Mouse (Mus musculus): Measurements from ENCODE around the gene Abca1. TPM values are rescaled to one million over a fixed set of nuclear protein-coding genes. Genes with fewer than 3 reads are reported as not detected.

Abca1 gene
- polyA plus RNA-seq, 1 experiment from 2014 or later, result 6.1 TPM

DNA sequence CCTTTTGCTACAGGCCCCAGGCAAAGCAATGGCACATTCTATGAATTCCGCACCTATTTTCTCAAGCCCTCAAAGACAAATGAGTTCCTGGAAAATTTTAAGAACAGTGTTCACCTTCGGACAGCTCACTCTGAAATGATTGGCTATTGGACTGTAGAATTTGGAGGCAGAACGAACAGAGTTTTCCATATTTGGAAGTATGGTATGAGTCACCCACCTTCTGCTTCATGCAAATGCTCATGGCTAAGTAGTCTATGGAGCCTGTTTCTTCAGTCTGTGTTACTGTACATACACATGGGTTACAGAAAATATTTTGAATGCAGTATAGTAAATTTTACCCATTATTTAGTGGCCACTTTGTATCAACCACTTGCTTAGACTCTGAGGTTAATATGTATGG, 144.7 kb downstream of the Abca1 start:
- ATAC-seq, result no peak
- Histone ChIP-seq H3K27ac (no peak overlapping the region), H3K9me3 (replicated peaks) (peaks cover 12% of the 10 kb centered on the region), H3K4me1 (no peaks in the 10 kb centered on the region), H3K4me2 (no peak overlapping the region), H3K9ac (no peak overlapping the region), H3K27me3 (no peaks in the 10 kb centered on the region), H3K36me3 (ENCODE audit: poor library complexity, severe bottlenecking) (peaks cover 48% of the 10 kb centered on the region), H3K4me3 (no peak overlapping the region)
- 97% methylated on average over 3 of the region's 3 CpGs for WGBS

DNA sequence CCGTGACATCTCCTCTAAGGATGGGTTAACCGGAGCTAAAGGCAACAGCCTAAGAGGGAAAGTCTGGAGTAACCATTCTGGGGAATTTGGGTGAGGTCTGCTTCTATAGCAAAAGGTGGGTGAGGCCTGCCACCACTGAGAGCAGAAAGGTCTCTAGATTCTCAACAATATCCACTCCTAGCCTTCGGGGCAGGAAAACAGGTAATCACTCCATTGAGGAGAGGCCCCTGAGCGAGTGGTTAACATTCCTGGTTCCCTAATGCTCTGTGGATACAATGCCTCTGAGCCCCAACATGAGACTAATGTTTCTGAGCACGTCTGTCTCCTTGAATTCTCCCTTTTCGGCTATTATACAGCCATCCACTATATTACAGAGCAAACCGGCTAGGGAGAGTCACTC, 145.3 kb downstream of the Abca1 start:
- H3K27me3 ChIP-seq, result no peaks in the 10 kb centered on the region
- WGBS, result 93% methylated on average over 7 of the region's 7 CpGs
- peaks cover 12% of the 10 kb centered on the region for H3K9me3 ChIP-seq (replicated peaks)
- H3K36me3 ChIP-seq (ENCODE audit: poor library complexity, severe bottlenecking), result peaks cover 42% of the 10 kb centered on the region
- H3K27ac ChIP-seq, result no peak overlapping the region
- H3K4me2 ChIP-seq, result no peak overlapping the region
- H3K4me3 ChIP-seq, result no peak overlapping the region
- no peak for ATAC-seq
- H3K4me1 ChIP-seq, result no peaks in the 10 kb centered on the region
- H3K9ac ChIP-seq, result no peak overlapping the region

DNA sequence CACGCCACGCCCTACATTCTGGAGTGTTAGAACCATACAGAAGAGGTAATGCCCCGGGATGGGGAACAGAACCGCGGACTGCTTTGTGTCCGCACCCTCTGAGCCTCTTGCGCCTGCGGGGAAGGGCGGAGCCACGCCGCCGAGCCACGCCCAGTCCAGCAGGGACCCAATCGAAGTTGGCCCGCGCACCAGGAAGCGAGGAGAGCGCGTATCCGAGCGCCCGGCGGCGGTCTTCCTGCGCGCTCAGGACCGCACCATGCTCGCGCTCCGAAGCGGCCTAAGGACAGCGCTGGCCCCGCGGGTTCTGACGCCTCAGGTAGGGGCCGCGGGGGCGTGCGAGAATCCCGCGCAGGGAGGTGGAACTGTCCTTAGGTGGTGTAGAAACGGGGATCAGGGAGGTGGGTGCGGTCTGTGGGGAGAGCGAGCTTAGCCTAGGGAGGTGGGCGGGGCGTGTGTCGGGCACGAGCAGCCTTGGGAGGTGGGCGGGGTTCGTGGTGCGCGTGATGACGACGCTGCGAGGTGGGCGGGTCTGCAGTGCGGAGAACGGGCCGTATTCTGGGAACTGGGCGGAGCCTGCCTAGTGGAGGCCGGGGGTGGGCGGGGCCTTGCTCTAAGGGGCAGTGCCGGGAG, 147.8 kb downstream of the Abca1 start, which contains the start of gene Nipsnap3b:
Nipsnap3b (plus strand) TSS at position 149 of the 630 bp plus-strand sequence.
- H3K4me3 ChIP-seq, result peak within 1 kb of the TSS; percentile 73
- H3K9me3 ChIP-seq (replicated peaks), result peaks cover 9% of the 10 kb centered on the region
- peak within 1 kb of the TSS; percentile 78 for H3K27ac ChIP-seq
- H3K36me3 ChIP-seq (ENCODE audit: poor library complexity, severe bottlenecking), result peaks cover 23% of the 10 kb centered on the region
- WGBS, result under 1% methylated on average over 62 of the region's 63 CpGs
- ATAC-seq, result peak; percentile 96
- H3K27me3 ChIP-seq, result no peaks in the 10 kb centered on the region
- peak within 1 kb of the TSS; percentile 72 for H3K9ac ChIP-seq
- H3K4me2 ChIP-seq, result peak within 1 kb of the TSS; percentile 64
- no peaks in the 10 kb centered on the region for H3K4me1 ChIP-seq

DNA sequence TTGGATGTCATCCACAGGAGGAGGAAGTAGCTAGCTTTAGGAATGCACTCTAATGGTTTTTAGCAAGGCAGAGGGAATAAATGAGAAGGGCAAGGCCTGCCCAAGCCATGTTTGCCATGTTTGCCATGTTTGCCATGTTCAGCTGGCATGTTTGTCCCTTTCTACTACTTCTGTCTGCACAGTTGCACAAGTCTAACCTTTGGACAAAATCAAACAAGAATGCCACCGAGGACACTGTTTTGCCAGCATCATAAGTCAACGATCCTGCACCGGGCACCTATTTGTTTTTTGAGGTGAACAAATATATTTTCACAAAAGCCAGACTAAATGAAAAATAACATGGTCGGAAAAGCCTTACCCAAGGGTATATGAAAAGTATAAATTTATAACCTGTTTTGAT, 149.8 kb downstream of the Abca1 start:
- 95% methylated on average over 4 of the region's 4 CpGs for WGBS
- Histone ChIP-seq H3K4me1 (no peaks in the 10 kb centered on the region), H3K9ac (no peak overlapping the region), H3K27me3 (no peaks in the 10 kb centered on the region), H3K4me2 (no peak overlapping the region), H3K27ac (no peak overlapping the region), H3K36me3 (ENCODE audit: poor library complexity, severe bottlenecking) (peaks cover 7% of the 10 kb centered on the region), H3K9me3 (replicated peaks) (no peaks in the 10 kb centered on the region), H3K4me3 (no peak overlapping the region)
- no peak for ATAC-seq

DNA sequence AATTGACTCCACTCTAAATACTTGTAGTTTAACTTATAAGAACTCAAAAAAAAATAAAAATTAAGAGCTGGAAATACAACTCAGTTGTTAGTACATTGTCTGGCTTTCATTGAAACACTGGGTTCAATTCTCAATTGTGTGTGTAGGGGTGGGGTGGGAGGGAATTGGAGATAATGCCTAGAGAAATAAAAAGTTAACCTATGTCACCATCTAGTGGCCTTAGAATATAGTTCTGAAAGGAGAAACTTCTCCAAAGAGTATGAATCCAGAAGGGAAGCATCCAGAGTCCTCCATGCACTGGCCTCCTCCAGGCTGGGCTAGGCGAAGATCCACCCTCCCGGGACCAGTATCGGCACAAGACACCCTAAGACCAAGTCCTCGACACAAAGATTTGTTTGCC, 150.5 kb downstream of the Abca1 start:
- no peaks in the 10 kb centered on the region for H3K27me3 ChIP-seq
- no peaks in the 10 kb centered on the region for H3K4me1 ChIP-seq
- no peak overlapping the region for H3K9ac ChIP-seq
- no peak overlapping the region for H3K4me3 ChIP-seq
- no peak overlapping the region for H3K27ac ChIP-seq
- H3K9me3 ChIP-seq (replicated peaks), result no peaks in the 10 kb centered on the region
- no peak overlapping the region for H3K4me2 ChIP-seq
- 0 out of 2 replicates have a peak, but pooled peaks cover 2% of the 10 kb centered on the region for H3K36me3 ChIP-seq (ENCODE audit: poor library complexity, severe bottlenecking)
- WGBS, result 77% methylated on average over 4 of the region's 4 CpGs
- no peak for ATAC-seq

DNA sequence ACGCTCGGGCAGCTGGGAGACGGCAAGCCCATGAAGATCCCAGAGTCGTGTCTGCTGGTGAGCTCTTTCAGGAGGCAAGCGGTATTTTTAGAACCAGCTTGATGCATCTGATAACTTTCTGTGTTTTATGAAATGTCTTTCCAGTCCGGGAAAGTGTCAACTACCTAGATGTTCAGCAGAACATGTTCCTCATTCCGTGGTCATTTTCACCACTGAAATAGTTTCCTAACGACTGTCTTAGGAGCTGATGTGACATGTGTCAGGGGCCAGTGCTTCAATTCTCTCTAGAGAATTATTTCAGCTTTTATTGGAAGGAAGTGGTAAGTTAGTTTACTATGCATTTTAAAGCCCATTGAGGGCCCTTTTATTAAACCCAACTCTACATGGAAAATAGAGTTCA, 159.5 kb downstream of the Abca1 start:
- no peaks in the 10 kb centered on the region for H3K9me3 ChIP-seq (replicated peaks)
- H3K36me3 ChIP-seq (ENCODE audit: poor library complexity, severe bottlenecking), result no peaks in the 10 kb centered on the region
- H3K9ac ChIP-seq, result no peak overlapping the region
- no peak overlapping the region for H3K27ac ChIP-seq
- H3K27me3 ChIP-seq, result no peaks in the 10 kb centered on the region
- no peak overlapping the region for H3K4me3 ChIP-seq
- no peaks in the 10 kb centered on the region for H3K4me1 ChIP-seq
- 86% methylated on average over 8 of the region's 8 CpGs for WGBS
- ATAC-seq, result no peak
- H3K4me2 ChIP-seq, result no peak overlapping the region

DNA sequence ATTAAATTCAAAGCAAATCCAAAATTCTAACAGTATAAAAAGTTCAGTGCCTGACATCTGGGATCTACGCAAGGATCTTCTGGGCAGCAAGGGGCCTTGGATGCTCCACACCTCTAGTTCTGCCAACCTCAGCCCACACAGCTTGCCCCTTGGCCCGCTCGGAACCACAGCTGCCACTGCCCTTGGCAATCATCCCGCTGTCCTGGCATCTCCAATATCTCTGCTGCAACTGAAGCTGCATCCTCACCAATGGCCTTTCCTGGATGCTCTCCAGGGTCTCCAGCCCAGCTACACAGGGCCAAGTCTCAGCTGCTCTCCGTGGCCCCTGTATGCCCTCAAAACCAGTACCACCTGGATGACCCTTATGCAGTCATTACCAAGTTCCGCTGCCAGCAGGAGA, 160.2 kb downstream of the Abca1 start:
- WGBS, result 94% methylated on average over 6 of the region's 6 CpGs
- Histone ChIP-seq H3K4me2 (no peak overlapping the region), H3K9me3 (replicated peaks) (no peaks in the 10 kb centered on the region), H3K9ac (no peak overlapping the region), H3K27me3 (no peaks in the 10 kb centered on the region), H3K27ac (no peak overlapping the region), H3K4me1 (no peaks in the 10 kb centered on the region), H3K4me3 (no peak overlapping the region), H3K36me3 (ENCODE audit: poor library complexity, severe bottlenecking) (no peaks in the 10 kb centered on the region)
- ATAC-seq, result no peak

DNA sequence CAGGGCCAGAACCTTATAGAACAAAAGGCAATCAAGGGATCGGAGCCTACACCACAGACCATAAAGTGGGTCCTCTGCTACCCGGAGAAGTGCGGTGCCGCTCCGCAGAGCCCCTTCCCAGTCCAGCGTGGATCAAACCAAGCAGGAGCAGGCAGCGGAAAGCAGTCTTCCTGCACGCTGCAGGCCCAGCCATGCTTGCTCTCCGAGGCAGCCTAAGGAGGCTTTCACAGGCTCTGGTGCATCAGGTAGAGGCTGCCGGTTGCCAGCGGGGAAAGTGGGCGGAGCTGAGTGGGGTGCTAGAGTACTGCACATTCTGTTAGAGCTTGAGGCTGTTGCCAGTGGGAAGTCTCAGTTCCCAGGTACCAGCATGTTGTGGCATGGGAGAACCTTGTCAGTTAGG, 170.4 kb downstream of the Abca1 start, which contains the start of gene Nipsnap3a:
Nipsnap3a (plus strand) TSS at position 25 of the 400 bp plus-strand sequence.
- H3K27ac ChIP-seq, result no peak within 1 kb of the TSS
- H3K27me3 ChIP-seq, result no peaks in the 10 kb centered on the region
- no peaks in the 10 kb centered on the region for H3K9me3 ChIP-seq (replicated peaks)
- H3K4me1 ChIP-seq, result no peaks in the 10 kb centered on the region
- peak within 1 kb of the TSS; percentile 47 for H3K4me2 ChIP-seq
- H3K36me3 ChIP-seq (ENCODE audit: poor library complexity, severe bottlenecking), result no peaks in the 10 kb centered on the region
- H3K9ac ChIP-seq, result peak within 1 kb of the TSS; percentile 26; the same call in 1 of the 2 replicates
- H3K4me3 ChIP-seq, result peak within 1 kb of the TSS; percentile 21
- 24% methylated on average over 12 of the region's 12 CpGs for WGBS
- peak; percentile 57; the same call in 1 of the 2 replicates for ATAC-seq

DNA sequence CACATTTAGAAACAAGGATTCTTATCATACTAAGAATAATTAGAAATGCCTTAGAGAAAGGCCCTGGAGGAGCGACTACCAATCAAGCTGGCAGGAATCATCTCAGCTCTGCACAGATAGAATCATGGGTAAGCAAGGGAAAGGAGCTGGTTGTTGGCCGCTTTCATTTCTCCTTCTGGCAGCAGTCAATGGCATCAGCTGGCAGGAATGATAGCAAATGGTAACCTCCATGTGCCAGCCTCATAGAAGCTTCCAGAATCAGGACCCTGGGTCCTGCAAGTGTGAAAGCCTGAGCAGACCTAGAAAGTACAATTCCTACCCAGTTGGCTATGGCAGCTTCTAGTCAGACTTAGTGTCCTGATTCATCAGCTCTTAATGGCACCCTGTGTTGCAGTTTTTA, 173.4 kb downstream of the Abca1 start:
- Histone ChIP-seq H3K4me2 (no peak overlapping the region), H3K27me3 (no peaks in the 10 kb centered on the region), H3K9ac (no peak overlapping the region), H3K9me3 (replicated peaks) (no peaks in the 10 kb centered on the region), H3K4me1 (no peaks in the 10 kb centered on the region), H3K36me3 (ENCODE audit: poor library complexity, severe bottlenecking) (no peaks in the 10 kb centered on the region), H3K27ac (no peak overlapping the region), H3K4me3 (no peak overlapping the region)
- WGBS, result 88% methylated on average over 2 of the region's 2 CpGs
- ATAC-seq, result no peak

DNA sequence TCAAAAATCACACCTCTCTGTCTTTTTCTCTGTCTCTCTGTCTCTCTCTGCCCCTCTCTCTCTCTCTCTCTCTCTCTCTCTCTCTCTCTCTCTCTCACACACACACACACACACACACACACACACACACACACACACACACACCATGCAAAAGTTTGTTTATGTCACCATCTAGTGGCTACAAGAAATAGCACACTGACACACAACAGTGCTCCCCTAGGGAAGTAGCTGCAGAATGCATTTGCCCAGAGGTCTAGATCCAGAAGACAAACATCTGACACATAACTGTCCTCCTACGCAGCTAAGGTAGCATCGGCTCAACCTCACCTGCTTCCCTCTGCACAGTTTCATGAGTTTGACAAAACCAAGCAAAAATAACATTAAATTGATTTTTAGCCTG, 174.5 kb downstream of the Abca1 start:
- Histone ChIP-seq H3K27me3 (no peaks in the 10 kb centered on the region), H3K4me2 (no peak overlapping the region), H3K4me3 (no peak overlapping the region), H3K9ac (no peak overlapping the region), H3K36me3 (ENCODE audit: poor library complexity, severe bottlenecking) (no peaks in the 10 kb centered on the region), H3K4me1 (no peaks in the 10 kb centered on the region), H3K27ac (no peak overlapping the region), H3K9me3 (replicated peaks) (no peaks in the 10 kb centered on the region)
- peak; percentile 77; the same call in 1 of the 2 replicates for ATAC-seq
- WGBS, result 82% methylated on average over 2 of the region's 2 CpGs

Other genes with a start within 250 kb of the Abca1 start
- gene Olfr272, start 240.7 kb downstream of the Abca1 start, polyA plus RNA-seq (2015; fragmentation: Nextera tagmentation; extraction: Ambion mirVana), result not detected in 2 replicates
- gene Olfr270, start 195.3 kb downstream of the Abca1 start, polyA plus RNA-seq (2015; fragmentation: Nextera tagmentation; extraction: Ambion mirVana), result not detected in 2 replicates
- not detected in 2 replicates for gene Nipsnap3a, start 170.6 kb downstream of the Abca1 start, polyA plus RNA-seq (2015; fragmentation: Nextera tagmentation; extraction: Ambion mirVana)
- 131 and 134 TPM in 2 replicates for gene Nipsnap3b, start 148.0 kb downstream of the Abca1 start, polyA plus RNA-seq (2015; fragmentation: Nextera tagmentation; extraction: Ambion mirVana)

Measured in forebrain, embryonic 13.5 days (tissue).